Mouse (Mus musculus): ENCODE data around the gene Mllt3. TPM values are rescaled to one million over a fixed set of nuclear protein-coding genes. Genes with fewer than 3 reads are reported as not detected.

The Mllt3 gene
- polyA plus RNA-seq, 1 experiment from 2014 or later, result 59.0 TPM

DNA sequence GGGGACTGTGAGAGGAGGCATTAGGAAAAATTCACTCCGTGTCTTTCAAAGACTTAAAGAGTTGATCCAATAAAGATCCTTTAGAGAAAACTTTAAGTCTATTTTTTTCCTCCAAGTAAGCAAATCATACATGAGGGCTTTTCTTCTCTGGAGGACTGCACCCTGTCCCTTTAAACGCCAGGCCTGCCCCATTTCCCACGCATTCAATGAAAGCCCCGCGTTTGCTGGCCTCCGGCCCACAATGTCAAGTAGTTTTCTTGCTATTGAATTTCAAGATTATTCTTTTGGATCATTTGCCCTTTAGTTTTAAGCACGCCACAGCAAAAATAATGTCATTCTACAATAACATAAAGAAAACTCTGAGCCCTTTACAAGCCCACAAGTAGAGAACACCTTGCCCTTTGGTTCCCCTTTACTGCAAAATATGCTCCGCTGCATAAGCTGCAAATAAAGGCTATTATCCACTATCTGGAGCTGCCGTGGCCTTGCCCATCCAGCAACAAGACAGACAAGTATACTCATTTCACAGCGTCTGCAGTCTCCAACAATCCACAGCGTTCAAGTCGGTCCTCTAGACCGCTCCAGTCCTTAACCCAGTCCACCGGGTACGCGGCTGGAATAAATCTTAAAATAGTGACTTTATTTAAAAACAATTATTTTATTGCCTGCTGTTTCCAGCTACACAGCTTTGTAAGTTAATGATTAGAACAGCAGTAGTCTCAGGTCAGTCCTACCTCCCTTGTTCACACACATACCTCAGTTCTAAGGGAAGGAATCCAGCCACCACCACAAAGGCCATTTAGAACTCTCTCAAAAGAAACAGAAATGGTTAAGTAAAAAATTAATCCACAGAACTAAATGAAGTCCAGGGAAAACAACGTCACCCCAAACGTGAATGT, 15.5 kb downstream of the Mllt3 start:
- peaks cover 19% of the 10 kb centered on the region for H3K4me1 ChIP-seq (ENCODE audit: control insufficient read depth, insufficient read depth, low read depth, low read length)
- H3K4me2 ChIP-seq (ENCODE audit: low read length), result peak overlapping the region; percentile 42
- WGBS, result 26% methylated on average over 18 of the region's 18 CpGs
- peak overlapping the region; percentile 5; the same call in 1 of the 2 replicates for H3K4me3 ChIP-seq (ENCODE audit: low read length)
- peak overlapping the region; percentile 17; the same call in 1 of the 2 replicates for H3K27ac ChIP-seq (ENCODE audit: low read depth, low read length)
- no peaks in the 10 kb centered on the region for H3K9me3 ChIP-seq (ENCODE audit: control insufficient read depth, low read length)
- no peaks in the 10 kb centered on the region for H3K36me3 ChIP-seq (ENCODE audit: control insufficient read depth, insufficient read depth, low read length)
- no peak overlapping the region for H3K9ac ChIP-seq (ENCODE audit: low read depth, low read length)
- no peaks in the 10 kb centered on the region for H3K27me3 ChIP-seq (replicated peaks; ENCODE audit: control insufficient read depth, insufficient read depth, low read length)
- ATAC-seq, result 0 out of 2 replicates have a peak, but pooled peaks have one; percentile 60

DNA sequence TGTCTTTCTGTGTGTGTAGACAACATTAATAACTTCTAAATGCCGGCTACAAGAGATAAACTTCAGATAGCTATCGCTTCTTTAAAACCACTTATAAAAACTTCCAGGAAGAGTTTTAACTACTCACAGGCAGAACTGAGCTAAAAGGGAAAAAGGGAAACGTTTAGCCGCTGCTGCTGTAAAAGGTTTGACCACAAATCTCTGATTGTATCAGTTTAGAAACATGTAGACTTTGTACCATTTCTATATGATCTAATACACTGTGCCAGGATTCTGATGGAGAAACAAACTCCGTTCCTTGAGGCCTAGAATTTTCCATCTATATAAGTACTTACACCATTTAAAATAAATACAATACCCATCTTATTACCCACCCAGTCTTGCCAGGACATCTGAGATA, 17.4 kb downstream of the Mllt3 start:
- Histone ChIP-seq H3K36me3 (ENCODE audit: control insufficient read depth, insufficient read depth, low read length) (no peaks in the 10 kb centered on the region), H3K4me3 (ENCODE audit: low read length) (no peak overlapping the region), H3K27ac (ENCODE audit: low read depth, low read length) (no peak overlapping the region), H3K4me2 (ENCODE audit: low read length) (no peak overlapping the region), H3K9me3 (ENCODE audit: control insufficient read depth, low read length) (no peaks in the 10 kb centered on the region), H3K27me3 (replicated peaks; ENCODE audit: control insufficient read depth, insufficient read depth, low read length) (no peaks in the 10 kb centered on the region), H3K4me1 (ENCODE audit: control insufficient read depth, insufficient read depth, low read depth, low read length) (peaks cover 21% of the 10 kb centered on the region), H3K9ac (ENCODE audit: low read depth, low read length) (no peak overlapping the region)
- ATAC-seq, result no peak
- WGBS, result 84% methylated on average over 5 of the region's 5 CpGs

DNA sequence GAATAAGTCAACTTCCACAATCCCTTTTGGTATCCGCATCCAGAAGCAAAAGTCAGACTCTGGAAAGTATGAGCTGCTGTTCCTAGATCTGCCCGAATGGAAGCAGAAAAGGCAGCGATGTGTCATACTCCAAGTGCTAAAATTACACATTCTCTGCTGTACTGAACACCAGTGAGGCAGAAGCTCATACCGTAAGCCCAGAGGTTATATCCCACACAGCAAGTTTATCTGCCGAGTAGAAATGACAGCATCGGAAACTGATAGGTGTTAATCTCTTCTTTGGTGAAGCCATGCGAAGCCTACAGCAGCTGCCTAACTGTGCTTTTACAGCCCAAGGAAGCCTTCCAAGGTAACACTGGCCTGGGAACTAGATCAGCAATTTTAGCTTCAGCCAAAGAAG, 17.9 kb downstream of the Mllt3 start:
- Histone ChIP-seq H3K27me3 (replicated peaks; ENCODE audit: control insufficient read depth, insufficient read depth, low read length) (no peaks in the 10 kb centered on the region), H3K4me3 (ENCODE audit: low read length) (no peak overlapping the region), H3K9ac (ENCODE audit: low read depth, low read length) (no peak overlapping the region), H3K4me2 (ENCODE audit: low read length) (no peak overlapping the region), H3K27ac (ENCODE audit: low read depth, low read length) (no peak overlapping the region), H3K4me1 (ENCODE audit: control insufficient read depth, insufficient read depth, low read depth, low read length) (peaks cover 21% of the 10 kb centered on the region), H3K36me3 (ENCODE audit: control insufficient read depth, insufficient read depth, low read length) (0 out of 2 replicates have a peak, but pooled peaks cover under 1% of the 10 kb centered on the region), H3K9me3 (ENCODE audit: control insufficient read depth, low read length) (no peaks in the 10 kb centered on the region)
- 82% methylated on average over 7 of the region's 7 CpGs for WGBS
- no peak for ATAC-seq

DNA sequence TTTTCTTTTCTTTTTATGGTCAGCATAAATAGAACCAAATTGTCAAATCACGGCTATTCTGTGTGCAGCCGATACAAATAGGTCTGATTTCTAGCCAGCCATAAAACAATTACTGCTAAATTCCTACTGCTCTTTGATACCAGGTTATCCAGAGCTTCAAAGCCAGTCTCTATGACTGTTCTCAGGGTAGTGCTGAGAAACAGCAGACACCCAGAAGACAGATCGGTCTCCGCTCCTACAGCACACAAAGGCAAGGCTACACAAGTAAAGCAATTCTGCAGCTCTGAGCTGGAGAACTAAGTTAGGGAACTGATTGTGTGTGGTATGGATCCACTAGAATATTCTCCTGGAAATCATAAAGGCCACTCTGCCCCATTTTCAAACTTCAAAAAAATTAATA, 20.4 kb downstream of the Mllt3 start:
- Histone ChIP-seq H3K4me3 (ENCODE audit: low read length) (no peak overlapping the region), H3K9me3 (ENCODE audit: control insufficient read depth, low read length) (no peaks in the 10 kb centered on the region), H3K27ac (ENCODE audit: low read depth, low read length) (no peak overlapping the region), H3K36me3 (ENCODE audit: control insufficient read depth, insufficient read depth, low read length) (0 out of 2 replicates have a peak, but pooled peaks cover 2% of the 10 kb centered on the region), H3K27me3 (replicated peaks; ENCODE audit: control insufficient read depth, insufficient read depth, low read length) (no peaks in the 10 kb centered on the region), H3K4me2 (ENCODE audit: low read length) (no peak overlapping the region), H3K4me1 (ENCODE audit: control insufficient read depth, insufficient read depth, low read depth, low read length) (peaks cover 17% of the 10 kb centered on the region), H3K9ac (ENCODE audit: low read depth, low read length) (no peak overlapping the region; the same call in 1 of the 2 replicates)
- WGBS, result 50% methylated on average over 4 of the region's 4 CpGs
- no peak for ATAC-seq

DNA sequence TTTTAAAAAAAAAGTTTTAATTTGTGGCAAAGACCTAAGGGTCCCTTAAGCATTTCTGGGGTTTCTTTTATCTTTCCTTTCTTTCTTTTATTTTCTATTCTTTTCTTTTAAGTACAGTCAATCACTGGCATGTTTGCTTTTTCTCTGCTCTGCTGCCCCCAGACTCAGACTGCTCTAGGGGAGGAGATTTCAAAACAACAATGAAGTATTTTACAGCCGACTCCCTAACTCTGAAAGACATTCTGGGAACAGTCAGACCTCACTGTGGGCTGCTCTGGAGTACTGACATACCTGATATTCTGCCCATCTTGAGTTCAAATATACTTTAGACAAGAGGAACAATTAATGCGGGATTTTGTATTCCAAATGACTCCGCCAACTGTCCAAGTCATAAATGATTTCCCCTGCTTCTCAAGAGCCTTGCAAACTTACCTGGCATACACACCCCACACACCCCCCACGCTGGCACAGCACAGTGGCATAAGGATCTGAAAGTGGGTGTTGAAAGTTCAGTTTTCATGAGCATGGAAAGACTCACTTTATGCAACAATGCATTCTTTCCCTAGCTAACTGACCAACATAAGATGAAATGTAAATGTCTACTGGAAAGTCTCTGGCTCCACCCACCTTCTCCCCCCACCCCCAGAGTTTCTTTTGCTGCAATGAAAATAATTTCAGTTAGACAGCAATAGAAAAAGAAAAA, 21.1 kb downstream of the Mllt3 start:
- Histone ChIP-seq H3K27me3 (replicated peaks; ENCODE audit: control insufficient read depth, insufficient read depth, low read length) (no peaks in the 10 kb centered on the region), H3K36me3 (ENCODE audit: control insufficient read depth, insufficient read depth, low read length) (0 out of 2 replicates have a peak, but pooled peaks cover 2% of the 10 kb centered on the region), H3K9me3 (ENCODE audit: control insufficient read depth, low read length) (no peaks in the 10 kb centered on the region), H3K27ac (ENCODE audit: low read depth, low read length) (no peak overlapping the region), H3K4me1 (ENCODE audit: control insufficient read depth, insufficient read depth, low read depth, low read length) (peaks cover 11% of the 10 kb centered on the region), H3K4me3 (ENCODE audit: low read length) (no peak overlapping the region), H3K9ac (ENCODE audit: low read depth, low read length) (no peak overlapping the region), H3K4me2 (ENCODE audit: low read length) (no peak overlapping the region)
- 64% methylated on average over 4 of the region's 4 CpGs for WGBS
- ATAC-seq, result no peak

DNA sequence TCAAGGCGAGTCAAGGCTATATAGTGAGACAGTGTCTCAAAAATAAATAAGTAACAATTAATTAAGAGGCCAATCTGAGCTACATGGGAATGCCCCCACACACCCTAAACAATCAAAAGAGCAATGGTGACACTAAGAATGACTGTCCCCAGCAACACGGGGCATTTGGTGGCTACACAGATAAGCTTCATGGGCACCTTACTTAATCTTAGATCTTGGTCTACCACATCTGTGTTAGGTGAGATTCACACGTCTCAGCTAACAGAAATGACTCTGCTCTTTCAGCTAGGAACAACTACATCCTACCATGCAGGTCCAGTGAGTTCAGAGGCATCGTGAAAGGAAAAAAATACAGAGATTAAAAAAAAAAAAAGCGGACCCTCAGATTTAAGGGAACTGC, 22.7 kb downstream of the Mllt3 start:
- Histone ChIP-seq H3K4me1 (ENCODE audit: control insufficient read depth, insufficient read depth, low read depth, low read length) (peaks cover 8% of the 10 kb centered on the region), H3K9me3 (ENCODE audit: control insufficient read depth, low read length) (no peaks in the 10 kb centered on the region), H3K36me3 (ENCODE audit: control insufficient read depth, insufficient read depth, low read length) (0 out of 2 replicates have a peak, but pooled peaks cover 2% of the 10 kb centered on the region), H3K4me3 (ENCODE audit: low read length) (no peak overlapping the region), H3K27me3 (replicated peaks; ENCODE audit: control insufficient read depth, insufficient read depth, low read length) (no peaks in the 10 kb centered on the region), H3K9ac (ENCODE audit: low read depth, low read length) (no peak overlapping the region), H3K4me2 (ENCODE audit: low read length) (no peak overlapping the region), H3K27ac (ENCODE audit: low read depth, low read length) (no peak overlapping the region)
- no peak for ATAC-seq
- WGBS, result 94% methylated on average over 5 of the region's 5 CpGs

DNA sequence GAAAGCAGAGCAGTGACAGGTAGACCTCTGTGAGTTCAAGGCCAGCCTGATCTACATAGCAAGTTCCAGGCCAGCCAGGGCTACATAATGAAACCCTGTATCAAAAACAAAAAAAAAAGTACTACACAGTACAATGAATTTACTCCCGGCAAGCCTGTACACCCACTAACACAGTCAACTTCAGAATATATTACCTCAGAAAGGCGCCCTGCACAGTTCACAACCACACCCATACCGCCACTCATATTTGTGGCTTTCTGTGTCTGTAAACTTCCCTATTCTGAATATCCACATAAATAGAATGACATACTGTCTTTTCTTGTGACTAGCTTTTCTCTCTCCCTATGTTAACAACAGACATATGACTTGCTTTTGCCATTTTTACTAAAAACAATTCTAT, 27.4 kb downstream of the Mllt3 start:
- peaks cover 2% of the 10 kb centered on the region; the same call in 1 of the 2 replicates for H3K36me3 ChIP-seq (ENCODE audit: control insufficient read depth, insufficient read depth, low read length)
- no peaks in the 10 kb centered on the region for H3K4me1 ChIP-seq (ENCODE audit: control insufficient read depth, insufficient read depth, low read depth, low read length)
- H3K4me2 ChIP-seq (ENCODE audit: low read length), result no peak overlapping the region
- no peak overlapping the region for H3K4me3 ChIP-seq (ENCODE audit: low read length)
- no peaks in the 10 kb centered on the region for H3K9me3 ChIP-seq (ENCODE audit: control insufficient read depth, low read length)
- H3K27me3 ChIP-seq (replicated peaks; ENCODE audit: control insufficient read depth, insufficient read depth, low read length), result no peaks in the 10 kb centered on the region
- no peak for ATAC-seq
- H3K9ac ChIP-seq (ENCODE audit: low read depth, low read length), result no peak overlapping the region
- H3K27ac ChIP-seq (ENCODE audit: low read depth, low read length), result no peak overlapping the region
- WGBS, result 86% methylated on average over 3 of the region's 3 CpGs

DNA sequence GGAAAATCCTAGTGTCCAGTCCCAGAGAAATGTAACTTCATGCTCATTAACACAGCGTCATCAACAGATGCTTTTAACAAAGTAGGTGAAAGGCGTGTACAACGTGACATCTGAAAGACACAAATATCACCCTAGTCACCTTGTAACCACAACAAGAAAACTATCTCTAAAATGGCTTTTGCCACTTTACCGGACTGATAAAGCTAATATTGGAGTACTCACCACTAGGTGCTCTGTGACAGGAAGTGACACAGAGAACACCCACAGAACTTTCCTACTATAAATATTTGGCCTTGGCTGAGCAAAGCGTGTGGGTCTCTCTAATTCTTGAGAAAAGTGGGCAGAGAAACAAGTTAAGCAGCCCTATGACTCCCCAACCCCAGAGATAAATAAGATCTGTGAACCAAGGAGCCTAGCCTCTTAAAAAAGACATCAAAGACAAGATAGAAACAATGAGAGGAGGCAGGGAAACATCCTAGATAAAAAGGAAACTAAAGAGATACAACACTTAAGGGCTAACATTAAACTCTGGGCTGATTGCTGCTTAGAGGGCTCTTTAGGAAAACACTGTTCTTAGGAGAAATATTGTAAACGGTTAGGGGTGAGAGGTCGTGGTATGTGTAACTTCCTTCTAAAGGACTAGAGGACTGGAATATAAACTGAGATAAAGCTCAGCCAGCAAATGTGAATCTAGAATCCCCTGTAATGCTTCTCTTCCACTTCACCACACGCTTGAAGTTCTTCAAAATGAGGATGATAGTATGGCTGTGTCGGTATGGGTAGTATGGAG, 29.8 kb downstream of the Mllt3 start:
- no peak overlapping the region for H3K27ac ChIP-seq (ENCODE audit: low read depth, low read length)
- no peaks in the 10 kb centered on the region for H3K9me3 ChIP-seq (ENCODE audit: control insufficient read depth, low read length)
- 85% methylated on average over 9 of the region's 9 CpGs for WGBS
- no peak overlapping the region for H3K4me3 ChIP-seq (ENCODE audit: low read length)
- no peaks in the 10 kb centered on the region for H3K4me1 ChIP-seq (ENCODE audit: control insufficient read depth, insufficient read depth, low read depth, low read length)
- H3K36me3 ChIP-seq (ENCODE audit: control insufficient read depth, insufficient read depth, low read length), result no peaks in the 10 kb centered on the region; the same call in 1 of the 2 replicates
- H3K9ac ChIP-seq (ENCODE audit: low read depth, low read length), result no peak overlapping the region
- no peak for ATAC-seq
- no peak overlapping the region for H3K4me2 ChIP-seq (ENCODE audit: low read length)
- H3K27me3 ChIP-seq (replicated peaks; ENCODE audit: control insufficient read depth, insufficient read depth, low read length), result no peaks in the 10 kb centered on the region
